Mouse (Mus musculus) cortical plate, adult 2 months (tissue): ENCODE results near the gene Ten1. TPM values are rescaled to one million over a fixed set of nuclear protein-coding genes. Genes with fewer than 3 reads are reported as not detected.

Experiments
- H3K27ac ChIP-seq: fragments of 200-500 bp; 2 replicates; pipeline ENCODE4 v1.5.1; 2012; ENCODE audit warnings: low read length, control low read depth, inconsistent platforms; ENCODE audit not compliant: insufficient read depth
- H3K4me1 ChIP-seq: fragments of 200-500 bp; 2 replicates; pipeline ENCODE4 v1.6.1; 2011; ENCODE audit warnings: low read length; ENCODE audit not compliant: control insufficient read depth, insufficient read depth
- H3K4me3 ChIP-seq: fragments of 200-500 bp; 2 replicates; pipeline ENCODE4 v1.5.1; 2011; ENCODE audit warnings: mild to moderate bottlenecking, low read length, control low read depth; ENCODE audit not compliant: insufficient read depth
- CTCF ChIP-seq: fragments of 200-500 bp; IDR thresholded peaks from 2 replicates; pipeline ENCODE4 v1.5.1; 2011; ENCODE audit warnings: mild to moderate bottlenecking, control low read depth, low read length; ENCODE audit not compliant: insufficient read depth; ENCODE audit errors: extremely low read depth
- POLR2A ChIP-seq: fragments of 200-500 bp; IDR thresholded peaks from 2 replicates; pipeline ENCODE4 v1.6.1; 2011; ENCODE audit warnings: mild to moderate bottlenecking, low read length, control low read depth; ENCODE audit not compliant: insufficient read depth; ENCODE audit errors: extremely low read depth
- polyA plus RNA-seq: library from polyadenylated mRNA; depleted of rRNA; stranded (reverse); fragments of >200 nt; gene quantifications from 2 replicates; pipeline ENCODE4 v1.2.3, GENCODE M21; 2012

The Ten1 gene
- polyA plus RNA-seq, 1 experiment = 56.1 TPM

DNA sequence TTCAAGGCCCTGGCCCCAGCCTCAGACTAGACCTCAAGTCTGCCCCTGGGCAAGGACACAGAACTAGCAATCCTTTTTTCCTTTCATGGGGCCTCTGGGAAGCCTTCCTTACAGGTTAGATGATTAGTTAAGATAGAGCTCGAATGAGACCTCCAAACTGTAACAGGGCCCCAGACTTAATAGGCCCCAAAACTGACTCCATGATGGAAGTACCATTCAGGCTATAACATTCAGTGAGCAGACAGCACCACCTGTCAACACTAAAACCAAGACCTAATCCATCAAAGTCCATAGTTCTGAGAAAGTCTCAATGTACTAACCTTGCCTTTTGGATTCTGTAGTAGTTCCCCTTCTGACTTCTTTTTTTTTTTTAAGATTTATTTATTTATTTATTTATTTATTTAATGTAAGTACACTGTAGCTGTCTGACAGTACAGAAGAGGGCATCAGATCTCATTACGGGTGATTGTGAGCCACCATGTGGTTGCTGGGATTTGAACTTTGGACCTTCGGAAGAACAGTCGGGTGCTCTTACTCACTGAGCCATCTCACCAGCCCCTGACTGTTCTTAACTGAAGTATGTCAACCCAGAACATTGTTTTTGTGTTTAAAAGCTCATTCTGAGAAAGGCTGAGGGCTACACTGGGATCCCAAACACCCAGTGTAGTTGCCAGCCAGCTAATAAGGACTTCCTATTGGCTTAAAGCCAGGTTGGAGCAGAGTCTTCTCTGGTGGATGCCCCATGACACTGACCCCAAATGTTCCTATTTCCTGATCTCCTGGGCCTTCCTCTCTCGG is 28.5 kb upstream of the Ten1 start:
- Histone ChIP-seq H3K4me3 (no peak overlapping the region), H3K27ac (no peak overlapping the region), H3K4me1 (no peaks in the 10 kb centered on the region; the same call in 1 of the 2 replicates)
- TF ChIP-seq POLR2A = no peak
- no peak for TF ChIP-seq CTCF

DNA sequence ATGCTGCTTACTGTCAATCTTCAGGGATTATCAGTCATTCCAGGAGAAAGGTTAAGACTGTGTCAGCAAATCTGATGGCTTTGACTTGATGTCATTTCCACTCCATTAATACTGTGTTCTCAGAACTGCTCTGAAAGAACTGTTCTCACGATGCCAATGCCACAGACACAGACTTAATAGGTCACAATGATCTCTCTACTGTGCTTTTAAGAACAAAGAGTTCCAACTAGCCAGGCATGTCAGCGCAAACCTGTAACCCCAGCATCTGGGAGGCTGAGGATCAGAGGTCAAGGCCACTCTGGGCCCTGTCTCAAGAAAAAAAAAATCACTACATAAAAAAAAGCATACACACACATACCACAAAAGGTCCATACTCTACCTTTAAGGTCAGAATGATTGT is 26.7 kb upstream of the Ten1 start:
- TF ChIP-seq CTCF (no peak), POLR2A (no peak)
- Histone ChIP-seq H3K4me3 (no peak overlapping the region), H3K4me1 (no peaks in the 10 kb centered on the region; the same call in 1 of the 2 replicates), H3K27ac (no peak overlapping the region)

DNA sequence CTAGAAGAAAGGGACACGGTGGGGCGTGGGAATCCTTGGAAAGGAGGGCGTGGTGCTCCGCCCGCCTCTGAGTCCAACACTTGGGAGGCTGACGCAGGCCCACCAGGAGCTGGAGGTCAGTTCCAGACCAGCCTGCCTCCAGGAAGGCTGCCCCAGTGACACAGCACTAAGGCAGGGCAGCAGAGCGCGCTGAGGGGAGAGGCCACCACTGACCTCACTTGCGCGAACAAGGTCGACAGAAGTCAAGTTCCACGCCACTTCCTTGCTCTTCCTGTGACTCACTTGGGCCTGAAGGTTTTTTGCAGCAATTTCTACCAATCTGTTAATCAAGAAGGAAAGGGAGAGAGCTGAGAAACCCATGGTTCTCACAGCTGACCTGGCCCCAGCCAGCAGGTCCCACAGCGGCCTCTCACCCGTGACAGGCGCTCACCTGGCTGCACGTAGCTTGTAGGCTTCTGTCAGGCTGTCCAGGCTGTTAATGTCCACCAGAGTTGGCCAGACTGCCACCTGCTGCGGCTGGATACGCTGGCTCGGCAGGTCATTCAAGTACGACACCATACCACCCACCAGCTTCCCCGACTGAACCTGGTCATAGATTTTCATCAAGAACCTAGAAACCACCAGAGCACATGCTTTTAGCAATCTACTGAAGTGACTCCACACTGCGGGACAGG is 23.7 kb upstream of the Ten1 start:
- no peak overlapping the region for H3K27ac ChIP-seq
- TF ChIP-seq POLR2A = no peak
- TF ChIP-seq CTCF = no peak
- no peaks in the 10 kb centered on the region for H3K4me1 ChIP-seq
- H3K4me3 ChIP-seq = no peak overlapping the region

DNA sequence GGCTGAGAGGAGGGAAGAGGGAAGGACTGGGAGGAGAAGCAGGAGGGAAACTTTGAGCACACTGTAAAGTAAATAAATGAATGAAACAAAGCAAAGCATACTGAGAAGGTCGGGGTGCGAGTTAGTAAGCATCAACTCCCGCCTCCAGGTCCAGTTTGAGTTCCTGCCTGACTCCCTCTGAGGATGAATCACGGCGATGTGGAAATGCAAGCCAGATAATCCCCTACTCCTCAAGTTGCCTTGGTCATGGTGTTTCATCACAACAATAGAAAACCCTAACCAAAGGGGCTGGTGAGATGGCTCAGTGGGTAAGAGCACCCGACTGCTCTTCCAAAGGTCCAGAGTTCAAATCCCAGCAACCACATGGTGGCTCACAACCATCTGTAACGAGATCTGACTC is 22.6 kb upstream of the Ten1 start:
- Histone ChIP-seq H3K4me1 (no peaks in the 10 kb centered on the region), H3K4me3 (no peak overlapping the region), H3K27ac (no peak overlapping the region)
- TF ChIP-seq POLR2A = no peak
- TF ChIP-seq CTCF = no peak

DNA sequence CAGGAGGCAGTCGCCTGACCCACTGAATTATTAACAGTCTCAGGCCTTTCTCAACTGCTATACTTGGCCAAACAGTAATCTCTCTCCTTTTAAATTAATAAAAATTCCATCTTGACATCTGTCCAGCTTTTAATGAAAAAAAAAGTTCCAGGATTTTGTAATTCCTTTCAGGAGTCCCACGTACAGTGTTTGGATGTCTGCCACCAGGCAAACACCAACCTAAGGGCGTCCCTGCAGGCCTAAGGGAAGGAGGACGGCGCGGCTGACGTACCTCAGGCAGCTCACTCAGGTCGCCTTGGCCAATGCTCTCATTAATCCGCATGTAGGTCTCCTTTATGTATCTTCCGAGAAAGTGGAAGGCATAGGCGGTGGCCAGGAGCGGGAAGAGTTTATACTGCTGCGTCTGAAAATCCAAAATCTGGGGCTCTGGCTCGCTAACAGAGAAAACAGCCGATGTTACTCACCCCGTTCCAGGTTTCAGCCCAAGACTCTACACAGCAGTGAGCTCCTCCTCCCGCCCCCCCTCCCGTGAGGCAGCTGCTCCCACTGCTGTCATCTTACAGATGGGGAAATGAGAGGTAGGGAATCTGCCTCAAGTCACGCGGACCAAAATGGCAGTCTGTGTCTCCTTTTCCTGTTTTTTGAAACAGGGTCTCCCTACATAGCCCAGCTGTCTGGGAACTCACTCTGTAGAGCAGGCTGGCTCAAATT is 20.1 kb upstream of the Ten1 start:
- Histone ChIP-seq H3K27ac (no peak overlapping the region), H3K4me1 (no peaks in the 10 kb centered on the region), H3K4me3 (no peak overlapping the region)
- TF ChIP-seq CTCF (no peak), POLR2A (no peak)

DNA sequence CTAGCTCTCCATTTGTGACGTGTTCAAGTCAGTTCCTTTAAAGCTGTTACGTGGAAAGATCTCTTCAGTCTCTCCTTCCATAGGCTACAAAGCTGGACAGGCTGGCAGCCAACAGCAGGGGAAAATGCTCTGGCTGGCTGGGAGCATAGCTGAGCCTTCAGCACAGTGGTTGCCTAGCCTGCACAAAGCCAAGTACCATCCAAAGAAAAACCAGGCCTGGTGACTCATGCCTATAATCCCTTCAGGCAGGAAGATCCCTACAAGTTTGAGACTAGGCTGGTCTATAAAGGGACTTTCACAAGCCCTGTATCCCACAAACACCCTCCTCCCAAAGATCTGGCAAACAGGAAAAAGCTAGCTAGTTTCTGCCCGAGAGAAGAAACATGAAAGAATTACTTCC is 12.8 kb upstream of the Ten1 start:
- Histone ChIP-seq H3K4me1 (peaks cover 4% of the 10 kb centered on the region; the same call in 1 of the 2 replicates), H3K27ac (no peak overlapping the region), H3K4me3 (no peak overlapping the region)
- no peak for TF ChIP-seq CTCF
- no peak for TF ChIP-seq POLR2A

DNA sequence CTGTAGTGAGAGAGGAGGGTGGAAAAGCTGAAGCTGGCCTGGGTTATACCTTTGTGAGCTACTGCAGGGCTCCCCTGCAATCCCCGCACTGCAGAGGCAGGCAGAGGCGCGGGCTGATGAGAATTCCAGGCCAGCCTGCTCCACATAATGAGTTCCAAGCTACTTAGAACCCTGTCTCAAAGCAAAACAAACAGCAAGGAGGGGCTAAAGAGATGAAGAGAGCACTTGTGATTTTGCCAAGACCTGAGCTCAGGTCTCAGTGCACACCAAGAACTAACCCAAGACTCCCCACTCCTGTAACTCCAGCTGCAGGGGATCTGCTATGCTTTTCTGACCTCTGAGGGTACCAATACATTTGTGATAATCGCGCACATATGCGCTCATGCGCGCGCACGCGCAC is 12.3 kb upstream of the Ten1 start:
- TF ChIP-seq CTCF = no peak
- TF ChIP-seq POLR2A = no peak
- Histone ChIP-seq H3K4me3 (no peak overlapping the region), H3K27ac (no peak overlapping the region), H3K4me1 (peaks cover 4% of the 10 kb centered on the region; the same call in 1 of the 2 replicates)

DNA sequence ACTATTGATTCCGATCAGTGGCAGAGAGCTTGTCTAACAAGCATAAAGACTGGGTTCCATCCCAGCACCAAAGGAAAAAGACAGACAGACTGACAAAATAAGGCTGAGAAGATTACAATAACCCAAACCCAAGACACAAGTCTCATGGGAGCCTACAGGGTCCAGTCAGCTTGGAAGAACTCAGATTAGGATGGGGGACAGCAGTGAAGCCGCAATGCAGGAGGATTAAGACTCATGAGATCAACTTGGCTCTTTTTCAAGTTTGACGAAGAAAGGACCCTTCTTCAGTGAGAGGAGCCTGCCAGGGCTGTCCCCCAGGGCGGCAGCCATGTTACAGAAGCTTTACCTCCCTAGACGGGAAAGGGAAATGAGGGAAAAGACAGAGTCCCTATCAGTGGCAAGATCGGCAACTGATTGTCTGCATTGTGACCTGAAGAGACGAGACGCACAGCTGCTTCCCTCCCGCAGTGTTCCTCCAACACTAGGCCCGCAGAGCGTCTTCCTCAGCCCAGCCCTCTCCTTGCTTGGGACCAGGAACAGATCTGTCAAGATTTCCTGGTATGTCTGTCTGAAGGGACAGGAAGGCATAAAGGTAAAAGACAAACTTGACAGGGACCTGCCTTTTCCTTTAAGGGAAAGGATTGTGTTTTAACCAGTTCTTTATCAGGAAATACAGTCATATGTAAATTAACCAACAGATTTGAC is 11.3 kb upstream of the Ten1 start:
- Histone ChIP-seq H3K4me3 (no peak overlapping the region), H3K4me1 (peaks cover 4% of the 10 kb centered on the region; the same call in 1 of the 2 replicates), H3K27ac (peak overlapping the region; percentile 33; the same call in 1 of the 2 replicates)
- no peak for TF ChIP-seq CTCF

DNA sequence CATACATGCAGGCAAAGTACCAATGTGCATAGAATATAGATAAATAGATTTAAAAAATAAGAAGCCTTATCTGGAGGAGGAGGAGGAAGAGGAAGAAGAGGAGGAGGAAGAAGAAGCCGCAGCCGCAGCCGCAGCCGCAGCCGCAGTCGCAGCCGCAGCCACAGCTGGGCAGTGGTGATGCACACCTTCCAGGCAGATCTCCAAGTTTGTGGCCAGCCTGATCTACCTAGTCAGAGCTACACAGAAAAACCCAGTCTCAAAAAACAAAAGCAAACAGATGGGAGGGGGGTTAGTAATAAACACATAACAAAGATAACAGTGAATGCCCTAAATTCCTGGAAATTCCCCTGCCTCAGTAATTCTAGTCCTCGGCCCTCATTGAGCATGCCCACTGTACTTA is 4.0 kb upstream of the Ten1 start:
- Histone ChIP-seq H3K27ac (no peak overlapping the region), H3K4me1 (peaks cover 5% of the 10 kb centered on the region), H3K4me3 (no peak overlapping the region)
- TF ChIP-seq CTCF = no peak
- no peak for TF ChIP-seq POLR2A
